Mouse (Mus musculus) left cerebral cortex, postnatal 25 days (tissue): ENCODE measurements around the gene Nt5dc1. TPM values are rescaled to one million over a fixed set of nuclear protein-coding genes. Genes with fewer than 3 reads are reported as not detected.
"Not testable (repeated sequence)": the region's sequence is repeated elsewhere in the genome, so short reads cannot be mapped to it uniquely, and the experiment has no call there.

Source experiments
- DNase-seq, 2 experiments: peaks; one replicate each; pipeline ENCODE4 v3.0.0; 2022; ENCODE audit warnings: low spot score in 2 of 2, mixed read lengths in 1 of 2
- intact Hi-C: fragments of 180-260 bp; cut with DNase I; formaldehyde crosslinking; loops from one replicate; pipeline ENCODE4 v1.15.1; 2025
- total RNA-seq, 2 experiments: library from RNA; stranded (reverse); gene quantifications; 2 replicates each; pipeline ENCODE4 v1.2.3; 2021

Gene Nt5dc1
- total RNA-seq, result 1 to 10 TPM; 2.5 to 2.7 TPM

DNA sequence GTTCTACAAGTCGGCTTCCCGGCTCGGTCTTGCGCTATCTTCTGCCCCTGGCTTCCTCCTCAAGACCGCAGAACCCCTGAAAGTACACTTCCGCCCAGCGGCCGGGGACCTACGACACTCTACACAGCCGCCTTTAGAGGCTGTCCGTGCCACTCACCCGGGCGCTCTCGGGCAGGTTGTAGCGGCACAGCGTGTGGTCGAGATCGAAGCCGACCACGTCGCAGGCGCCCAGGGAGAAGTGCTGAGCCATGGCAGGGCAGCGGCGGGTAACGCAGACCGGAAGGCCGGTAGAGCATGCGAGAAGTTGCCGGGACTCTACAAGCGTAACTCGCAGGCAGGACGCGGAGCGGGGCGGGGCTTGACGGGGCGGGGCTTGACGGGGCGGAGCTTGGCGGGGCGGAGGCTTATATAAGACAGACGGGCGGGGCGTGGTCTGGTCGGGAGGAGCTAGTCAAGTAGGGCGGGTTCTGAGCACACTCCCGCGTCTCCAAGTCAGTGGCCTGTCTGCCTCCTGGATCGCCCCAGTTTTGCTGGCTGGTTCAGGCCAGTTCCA, at the start of gene Nt5dc1:
TSS of gene Nt5dc1 (minus strand) at position 349 of the 553 bp plus-strand sequence.
- DNase-seq, result peak; percentile 80 to 92
- intact Hi-C loops, result no loop called here

DNA sequence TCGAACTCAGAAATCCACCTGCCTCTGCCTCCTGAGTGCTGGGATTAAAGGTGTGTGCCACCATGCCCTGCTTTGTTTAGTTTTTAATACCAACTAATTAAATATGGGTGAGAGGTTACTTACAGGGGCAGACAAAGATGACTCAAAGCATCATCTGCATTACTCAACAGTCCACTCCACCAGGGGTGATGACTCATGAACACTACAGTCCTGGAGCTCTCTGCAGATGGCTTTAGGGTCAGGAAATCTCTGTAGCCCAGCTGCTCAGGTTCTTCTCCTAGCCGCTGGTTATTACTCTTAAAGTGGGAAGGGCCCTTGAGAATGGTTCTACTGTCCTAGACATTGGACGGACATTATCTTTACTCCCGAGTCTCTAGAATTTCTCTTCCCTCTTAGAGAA, 46.0 kb upstream of the Nt5dc1 start:
- DNase-seq, result no peak
- intact Hi-C loops, result no loop called here

DNA sequence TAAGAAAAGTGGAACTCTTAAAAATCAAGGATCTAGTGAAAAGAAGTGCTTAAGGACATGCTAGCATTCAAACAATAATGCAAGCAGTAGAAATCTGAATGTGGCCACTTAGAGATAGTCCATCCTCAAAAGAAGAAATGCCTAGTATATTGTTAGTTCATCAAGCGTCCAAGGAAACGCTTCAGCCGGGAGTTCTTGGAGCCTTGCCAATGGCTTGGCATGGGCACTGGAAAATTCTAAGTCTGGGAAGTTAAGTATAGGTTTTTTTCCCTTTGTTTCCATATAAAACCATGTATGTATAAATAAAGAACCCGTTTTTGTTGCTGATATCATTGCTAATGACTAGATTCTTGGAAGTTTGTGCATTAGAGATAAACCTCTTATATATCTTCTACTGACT, 43.1 kb upstream of the Nt5dc1 start:
- intact Hi-C loops, result no loop called here
- DNase-seq, result no peak

DNA sequence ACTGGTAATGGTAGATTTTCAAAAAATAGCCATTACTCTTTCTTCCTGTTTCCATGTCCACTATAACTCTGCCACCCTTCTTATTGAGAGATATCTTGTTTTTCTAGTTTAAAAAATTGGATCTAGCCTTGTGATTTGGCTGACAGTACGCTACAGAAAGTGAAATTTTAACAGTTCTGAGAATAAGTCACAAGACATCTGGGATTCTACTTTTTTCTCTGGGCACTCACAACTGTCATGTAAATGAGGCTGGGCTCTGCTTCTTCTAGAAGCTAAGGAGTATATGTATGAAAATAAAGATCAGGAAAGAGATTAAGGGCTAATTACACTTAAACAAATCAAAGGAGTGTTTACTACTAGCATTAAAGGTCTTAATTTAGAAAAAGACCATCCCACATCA, 31.1 kb upstream of the Nt5dc1 start:
- peak in 1 of 2 experiments; percentile 40 for DNase-seq
- intact Hi-C loops, result no loop called here

GRCm38 (mm10) chr10:34434191-34434590, 15.8 kb upstream of the Nt5dc1 start:
- intact Hi-C loops, DNase-seq: not testable (repeated sequence)

DNA sequence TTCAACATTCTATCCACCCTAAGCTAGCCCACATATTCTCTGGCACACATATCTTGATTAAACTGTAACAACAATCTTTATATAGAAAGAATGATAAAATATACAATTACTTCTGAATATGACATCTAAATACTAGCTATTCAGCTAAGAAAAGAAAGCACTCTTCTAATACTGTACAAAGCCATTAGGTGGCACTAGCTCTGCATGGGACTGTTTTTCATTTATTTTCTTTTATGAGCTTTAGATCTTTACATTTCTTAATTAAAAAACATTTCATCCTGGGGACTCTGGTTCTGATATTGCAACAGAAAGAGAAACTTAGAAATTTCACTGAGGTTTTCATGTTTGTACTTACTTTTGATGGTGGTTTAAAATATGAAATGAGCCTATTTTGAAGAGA, 13.4 kb upstream of the Nt5dc1 start:
- DNase-seq, result peak in 1 of 2 experiments; percentile 9
- intact Hi-C loops, result no loop called here

GRCm38 (mm10) chr10:34418794-34419193, 442 bp upstream of the Nt5dc1 start:
- intact Hi-C loops, DNase-seq: not testable (repeated sequence)

GRCm38 (mm10) chr10:34399267-34399666, 19.1 kb downstream of the Nt5dc1 start:
- intact Hi-C loops, result no loop called here
- DNase-seq, result no peak

- intact Hi-C loops, result no loop called here
- DNase-seq, result no peak
Observed at GRCm38 (mm10) chr10:34396959-34397358, 21.4 kb downstream of the Nt5dc1 start.

- DNase-seq, result no peak
- intact Hi-C loops, result no loop called here
Observed at GRCm38 (mm10) chr10:34389681-34390080, 28.7 kb downstream of the Nt5dc1 start, which contains the start of gene Col10a1. TSS of gene Col10a1 (plus strand) at chr10:34389981.

DNA sequence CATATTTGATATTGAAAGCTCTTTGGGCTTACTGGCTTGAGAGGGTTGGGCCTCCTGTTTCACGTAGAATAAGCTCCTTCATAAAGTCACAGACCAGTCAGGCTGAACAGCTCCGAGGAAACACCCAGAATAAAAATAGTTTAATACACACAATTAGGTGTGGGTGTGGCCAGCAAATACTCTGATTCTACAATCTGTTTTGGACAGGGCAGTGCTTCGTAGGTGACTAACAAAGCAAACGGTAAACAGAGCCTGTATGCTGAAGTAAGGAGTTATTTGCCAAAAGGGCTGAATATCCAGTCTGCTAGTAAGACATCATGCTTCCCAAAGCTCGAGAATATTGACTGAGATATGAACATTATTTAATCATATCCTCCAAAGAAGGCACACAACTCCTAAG, 32.7 kb downstream of the Nt5dc1 start:
- no peak for DNase-seq
- intact Hi-C loops, result no loop called here

GRCm38 (mm10) chr10:34373332-34373731, 45.0 kb downstream of the Nt5dc1 start:
- no peak for DNase-seq
- intact Hi-C loops, result no loop called here

DNA sequence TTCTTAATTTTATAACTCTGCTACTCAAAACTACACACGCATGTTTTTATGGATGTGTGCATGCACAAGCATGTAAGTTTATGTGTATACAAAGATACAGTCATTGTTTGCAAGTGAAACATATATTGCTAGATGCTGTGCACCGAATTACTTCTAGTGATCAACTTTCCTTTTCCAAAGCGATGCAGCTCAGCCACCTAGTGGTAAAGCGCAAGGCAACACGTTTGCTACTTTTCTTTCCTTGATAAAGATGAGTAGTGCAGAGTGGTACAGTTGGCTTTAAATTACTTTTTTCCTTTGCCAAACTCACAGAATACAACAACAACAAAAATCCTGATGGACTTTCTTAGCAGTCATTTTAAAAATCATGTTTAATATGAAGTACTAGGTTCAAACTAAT, 50.2 kb downstream of the Nt5dc1 start:
- DNase-seq, result peak; percentile 7 to 19

DNA sequence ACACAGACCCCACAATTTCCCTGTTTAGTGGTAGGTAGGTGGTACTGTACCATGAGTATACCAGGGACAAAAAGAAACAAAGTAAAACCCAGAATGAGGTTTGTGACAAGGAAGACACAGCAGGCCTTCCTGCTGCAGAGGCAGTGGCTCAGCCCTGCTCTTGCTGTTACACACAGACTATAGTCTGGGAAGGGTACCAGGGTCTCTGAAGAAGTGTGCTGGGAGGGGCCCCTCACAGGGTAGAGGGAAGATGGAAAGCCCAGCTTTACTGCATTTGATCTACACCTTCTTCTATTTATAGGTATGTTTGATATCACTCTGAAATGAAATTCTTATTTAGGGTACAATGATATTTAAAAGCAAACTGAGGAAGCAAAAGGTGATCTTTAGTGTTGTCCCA, 54.6 kb downstream of the Nt5dc1 start:
- intact Hi-C loops, result no loop called here
- peak in 1 of 2 experiments; percentile 6 for DNase-seq

More for the DNA sequence above, 50.2 kb downstream of the Nt5dc1 start:
- intact Hi-C loops, result no loop called here

GRCm38 (mm10) chr10:34358263-34358662, 60.1 kb downstream of the Nt5dc1 start:
- no peak for DNase-seq
- intact Hi-C loops, result no loop called here

DNA sequence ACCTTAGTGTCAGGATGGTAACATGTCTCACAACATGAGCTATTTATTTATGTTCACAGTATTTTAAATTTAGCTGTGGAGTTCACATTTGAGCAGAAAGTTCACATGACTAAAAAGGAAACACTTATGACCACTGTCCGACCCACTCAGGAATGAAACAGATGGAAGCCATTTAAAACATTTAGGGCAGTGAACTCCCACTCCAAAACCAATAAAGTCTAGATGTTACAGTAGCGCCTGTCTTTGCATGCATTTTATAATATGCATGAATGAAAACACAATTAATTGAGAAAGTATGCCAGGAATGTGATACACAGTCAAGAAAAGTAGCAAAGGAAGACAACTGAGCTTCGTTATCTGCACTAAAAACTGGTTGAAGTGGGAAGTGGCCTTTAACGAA, 66.2 kb downstream of the Nt5dc1 start:
- intact Hi-C loops, result no loop called here
- no peak for DNase-seq

GRCm38 (mm10) chr10:34341886-34342285, 76.5 kb downstream of the Nt5dc1 start:
- intact Hi-C loops, result no loop called here

GRCm38 (mm10) chr10:34341014-34341413, 77.3 kb downstream of the Nt5dc1 start:
- no peak for DNase-seq

More at GRCm38 (mm10) chr10:34341886-34342285, 76.5 kb downstream of the Nt5dc1 start:
- DNase-seq, result no peak

GRCm38 (mm10) chr10:34328310-34328709, 90.0 kb downstream of the Nt5dc1 start:
- intact Hi-C loops, result loop anchor here (1.0 to 5.0 kb wide), 3 partner anchors 46 to 292 kb away; partner anchors contain the start of gene Tspyl1
- DNase-seq, result peak; percentile 55 to 67

More at GRCm38 (mm10) chr10:34341014-34341413, 77.3 kb downstream of the Nt5dc1 start:
- intact Hi-C loops, result no loop called here

- no peak for DNase-seq
- intact Hi-C loops, result loop anchor here (2.0 to 5.0 kb wide), 4 partner anchors 14 to 340 kb away; partner anchors contain the start of gene Tspyl1
Observed at GRCm38 (mm10) chr10:34327144-34327543, 91.2 kb downstream of the Nt5dc1 start.

DNA sequence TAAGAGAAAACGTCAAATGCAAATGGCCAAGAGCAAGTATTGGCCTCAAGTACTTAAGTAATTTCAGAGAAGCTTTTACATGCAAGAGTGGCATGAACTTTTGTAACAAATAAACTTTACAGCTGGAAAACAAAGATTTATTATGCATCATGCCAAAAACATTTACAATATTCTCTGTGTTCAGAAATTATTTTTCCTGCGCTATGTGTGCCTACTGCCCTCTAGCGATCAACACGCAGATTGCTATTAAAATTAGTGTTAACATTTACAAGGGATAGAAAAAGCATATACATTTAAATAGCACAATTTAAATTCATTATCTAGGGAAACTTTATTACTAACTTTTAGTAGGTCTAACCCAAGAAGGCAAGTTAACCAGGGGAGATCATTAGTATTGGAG, 91.7 kb downstream of the Nt5dc1 start:
- intact Hi-C loops, result loop anchor here (2.0 to 5.0 kb wide), 4 partner anchors 14 to 340 kb away; partner anchors contain the start of gene Tspyl1
- peak in 1 of 2 experiments; percentile 35 for DNase-seq
